Mouse (Mus musculus): ENCODE measurements around the gene Ly6g6e.

- TF ChIP-seq POLR2A (IDR thresholded peaks at IDR 0.05; ENCODE audit: borderline replicate concordance, insufficient read depth, low read length) (no peak), CTCF (IDR thresholded peaks at IDR 0.05; ENCODE audit: borderline replicate concordance, insufficient read depth, low read depth, low read length) (no peak)
Measured at GRCm38 (mm10) chr17:35083929-35084497, 7.3 kb downstream of the Ly6g6e start.

Measured in cerebellum, adult 2 months (tissue).